In genomic region chrX:7898880-7899874, GRCm38 (mm10) we compare ENCODE assay signal across 8 mouse cellular contexts. TPM values are rescaled to one million over a fixed set of nuclear protein-coding genes. Genes with fewer than 3 reads are reported as not detected.
A peak's percentile ranks its signal among the peaks of the same experiment; 100 is the strongest.
DNase-seq lines count a peak whose midpoint lies in the region; ATAC-seq and TF ChIP-seq lines count a peak whose summit lies in the region.

Gene Pqbp1 (minus strand): TSS chrX:7899269.
Gene Timm17b (plus strand): TSS chrX:7899357.

- POLR2A ChIA-PET in Patski (lab: Charles Lee) = interaction anchor here (0.6 to 1.7 kb wide), 3 partner anchors 14 to 96 kb away, joined by 3 to 7 read pairs (median 4); partner anchors contain the start of gene Slc35a2

- H3K36me3 ChIP-seq in hindbrain, embryonic 13.5 days = peaks cover 13% of the 10 kb centered on the region

- CTCF ChIA-PET in Patski (lab: Charles Lee) = no interaction called here

- peak; percentile 57 for DNase-seq in Patski (ENCODE audit: low read depth, low spot score)
- peak; percentile 87 to 90 for DNase-seq in cerebellum, postnatal 14 days
- DNase-seq in frontal cortex, postnatal 14 days (ENCODE audit: low spot score in 2 of 2) = peak; percentile 81 to 88
- peak; percentile 56 to 67 for DNase-seq in layer of hippocampus, postnatal 25 days (ENCODE audit: extremely low spot score in 1 of 2, low spot score in 1 of 2)
- peak; percentile 94 for DNase-seq in lung, postnatal 25 days (ENCODE audit: low spot score)
- peak; percentile 87 for DNase-seq in retina, embryonic 14.5 days (ENCODE audit: low spot score)
- peak; percentile 85 for DNase-seq in thymus, postnatal 4 days

- H3K4me3 ChIP-seq in hindbrain, embryonic 13.5 days = peak within 1 kb of the TSS; percentile 51

- no peak for TF ChIP-seq CTCF in Patski (IDR thresholded peaks at IDR 0.05)

- 14% methylated on average over 56 of the region's 62 CpGs for WGBS in hindbrain, embryonic 13.5 days

- H3K4me1 ChIP-seq in hindbrain, embryonic 13.5 days (replicated peaks) = peaks cover 10% of the 10 kb centered on the region

- in situ Hi-C loops in Patski (cut with MboI; ENCODE audit: low pct_unique_long_range_greater_than_20kb) = no loop called here

- H3K27ac ChIP-seq in hindbrain, embryonic 13.5 days = peak within 1 kb of the TSS; percentile 90

- H3K27me3 ChIP-seq in Patski = no peaks in the 10 kb centered on the region
- H3K27me3 ChIP-seq in hindbrain, embryonic 13.5 days = no peaks in the 10 kb centered on the region

- ATAC-seq in Patski = peak; percentile 97
- peak; percentile 99 for ATAC-seq in hindbrain, embryonic 13.5 days (ENCODE audit: low FRiP score)

- no peaks in the 10 kb centered on the region; the same call in 1 of the 2 replicates for H3K9me3 ChIP-seq in hindbrain, embryonic 13.5 days

- H3K4me2 ChIP-seq in hindbrain, embryonic 13.5 days = peak within 1 kb of the TSS; percentile 59

- peak within 1 kb of the TSS; percentile 73 for H3K9ac ChIP-seq in hindbrain, embryonic 13.5 days

RNA-seq across cellular contexts. Expression of gene Pqbp1, which starts in this region (rescaled TPM):
- polyA plus RNA-seq in Patski (2021) = 71.3 TPM
- 214 and 222 TPM in 2 replicates for polyA plus RNA-seq in hindbrain, embryonic 13.5 days (2015; fragmentation: Nextera tagmentation; extraction: Ambion mirVana)
- 10 to 100 TPM; 78.1 to 93.2 TPM for total RNA-seq in layer of hippocampus, postnatal 25 days (2021)

RNA-seq across cellular contexts. Expression of gene Timm17b, which starts in this region (rescaled TPM):
- polyA plus RNA-seq in Patski (2021) = 57.1 TPM
- 159 and 162 TPM in 2 replicates for polyA plus RNA-seq in hindbrain, embryonic 13.5 days (2015; fragmentation: Nextera tagmentation; extraction: Ambion mirVana)
- 10 to 100 TPM; 25.5 to 27.9 TPM for total RNA-seq in layer of hippocampus, postnatal 25 days (2021)

Comparison
In these comparisons a context has a peak if more than half of its experiments do, and no peak if none do; other contexts are left out.
1. Peak in every context shown above with its lines: DNase-seq, ATAC-seq, H3K4me3 ChIP-seq and H3K27ac ChIP-seq.